Mouse (Mus musculus): ENCODE data around the gene Rpl6. TPM values are rescaled to one million over a fixed set of nuclear protein-coding genes. Genes with fewer than 3 reads are reported as not detected.

Rpl6 gene
- polyA plus RNA-seq, 2 experiments from 2014 or later = 1,708 to 1,898 TPM

DNA sequence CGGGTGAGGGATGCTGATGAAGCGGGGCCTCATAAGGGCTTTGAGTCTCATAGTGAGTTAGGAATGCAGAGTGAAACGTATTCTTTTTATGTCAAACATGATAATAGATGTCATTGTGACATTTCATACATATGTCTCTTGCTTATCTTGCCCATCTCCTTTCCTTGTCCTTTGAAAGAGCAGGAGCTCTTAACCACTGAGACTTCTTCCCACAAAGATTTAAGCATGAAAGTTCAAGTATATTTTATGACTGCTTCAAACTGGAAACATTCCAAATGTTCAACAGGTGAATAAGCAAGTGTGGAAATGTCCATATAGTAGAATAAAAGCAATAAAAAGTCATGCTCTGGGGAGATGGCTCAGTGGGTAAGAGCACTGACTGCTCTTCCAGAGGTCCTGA lies 22.1 kb downstream of the Rpl6 start:
- no peak for ATAC-seq

DNA sequence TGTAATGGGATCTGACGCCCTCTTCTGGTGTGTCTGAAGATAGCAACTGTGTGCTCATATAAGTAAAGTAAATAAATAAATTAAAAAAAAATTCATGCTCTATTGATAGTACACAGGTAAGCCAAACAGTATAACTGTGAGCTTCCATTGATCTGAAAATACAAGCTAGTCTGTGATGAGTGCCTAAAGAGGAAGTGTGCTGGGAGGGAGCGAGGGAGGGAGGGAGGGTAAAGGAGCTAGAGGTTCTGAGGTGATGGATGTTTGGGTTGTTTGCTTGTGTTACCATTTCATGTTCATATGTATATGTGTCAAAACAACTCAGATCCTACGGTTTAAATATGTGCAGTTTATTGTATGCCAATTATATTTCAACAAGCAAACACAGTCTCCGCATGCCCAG lies 22.6 kb downstream of the Rpl6 start:
- peak; percentile 48 for ATAC-seq

DNA sequence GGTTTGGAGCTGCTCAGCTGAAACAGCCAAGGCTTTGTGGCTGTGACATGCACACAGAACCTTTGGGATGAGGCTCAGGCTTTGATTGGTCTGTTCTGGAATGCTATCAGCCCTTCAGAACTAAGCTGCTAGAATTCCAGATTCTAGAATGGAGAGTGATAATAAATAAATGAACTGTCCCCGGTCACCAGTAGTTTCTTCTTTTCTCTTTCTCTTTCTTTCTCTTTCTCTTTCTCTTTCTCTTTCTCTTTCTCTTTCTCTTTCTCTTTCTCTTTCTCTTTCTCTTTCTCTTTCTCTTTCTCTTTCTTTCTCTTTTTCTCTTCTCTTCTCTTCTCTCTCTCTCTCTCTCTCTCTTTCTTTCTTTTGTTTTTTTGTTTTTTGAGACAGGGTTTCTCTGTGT lies 23.0 kb downstream of the Rpl6 start:
- ATAC-seq = peak; percentile 51

DNA sequence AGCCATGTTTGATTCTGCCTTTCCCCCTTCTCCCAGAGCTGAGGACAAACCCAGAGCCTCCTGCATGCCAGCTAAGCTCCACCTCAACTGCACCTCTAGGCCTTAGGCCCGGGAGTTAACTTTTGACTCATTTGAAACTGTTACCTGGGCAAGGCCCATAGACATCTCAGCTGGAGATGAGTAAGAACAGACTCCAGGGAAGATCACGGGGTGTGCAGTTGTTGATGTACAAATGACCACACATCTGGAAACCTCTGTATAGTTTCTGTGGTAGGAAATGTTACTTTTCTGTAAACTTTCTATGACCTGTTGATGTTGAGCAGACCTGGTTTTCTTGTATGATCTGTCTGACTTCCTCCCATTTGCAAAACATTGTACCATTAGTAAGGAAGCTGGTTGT lies 24.9 kb downstream of the Rpl6 start:
- ATAC-seq = peak; percentile 27

DNA sequence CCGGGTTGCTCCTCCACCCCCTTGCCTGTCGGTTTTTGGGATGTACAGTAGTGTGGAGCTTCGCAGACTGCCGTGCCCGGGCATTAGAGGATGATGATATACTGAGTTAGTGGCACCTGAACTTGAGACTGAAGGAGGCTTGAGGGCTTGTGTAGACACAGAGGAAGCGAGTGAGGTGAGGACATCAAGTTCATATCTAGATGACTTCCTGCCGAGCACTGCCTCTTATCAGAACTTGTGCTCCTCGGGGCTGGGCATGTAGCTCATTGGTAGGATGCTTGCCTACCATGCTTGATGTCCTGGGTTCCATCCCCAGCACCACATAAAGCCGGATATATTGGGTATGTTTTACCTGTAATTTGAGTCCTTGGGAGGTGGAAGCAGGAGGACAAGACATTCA lies 26.5 kb downstream of the Rpl6 start:
- peak; percentile 41 for ATAC-seq

DNA sequence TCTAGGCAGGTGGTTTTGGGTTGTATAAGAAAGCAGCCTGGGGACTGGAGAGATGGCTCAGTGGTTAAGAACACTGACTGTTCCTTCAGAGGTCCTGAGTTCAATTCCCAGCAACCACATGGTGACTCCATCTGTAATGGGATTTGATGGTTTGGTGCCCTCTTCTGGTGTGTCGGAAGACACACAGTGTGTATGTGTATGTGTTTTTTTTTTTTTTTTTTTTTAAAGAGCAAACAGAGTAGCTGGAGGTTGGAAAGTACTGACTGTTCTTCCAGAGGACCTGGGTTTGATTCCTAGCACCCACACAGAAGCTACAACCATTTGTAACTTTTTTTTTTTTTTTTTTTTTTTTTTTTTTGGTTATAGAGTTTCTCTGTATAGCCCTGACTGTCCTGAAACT lies 28.5 kb downstream of the Rpl6 start:
- ATAC-seq = no peak

DNA sequence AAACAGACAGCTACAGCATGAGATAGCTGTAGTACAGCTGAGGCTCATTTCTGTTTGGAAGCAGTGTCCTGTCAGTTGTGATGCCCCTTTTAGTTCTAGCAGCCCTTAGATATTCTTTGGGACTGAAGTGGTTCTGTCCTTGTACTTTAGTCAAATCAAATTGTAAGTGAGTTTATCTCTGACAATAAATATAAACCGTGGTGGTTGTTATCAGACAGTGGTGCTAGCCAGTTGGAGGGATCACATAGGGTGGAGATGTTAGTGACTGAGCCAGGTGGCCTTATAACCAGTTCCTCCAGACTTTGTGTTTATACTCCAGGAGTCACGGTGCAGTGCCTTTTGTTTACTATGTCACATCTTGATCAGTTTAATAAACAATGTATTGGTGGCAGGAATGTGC lies 29.4 kb downstream of the Rpl6 start:
- ATAC-seq = no peak

DNA sequence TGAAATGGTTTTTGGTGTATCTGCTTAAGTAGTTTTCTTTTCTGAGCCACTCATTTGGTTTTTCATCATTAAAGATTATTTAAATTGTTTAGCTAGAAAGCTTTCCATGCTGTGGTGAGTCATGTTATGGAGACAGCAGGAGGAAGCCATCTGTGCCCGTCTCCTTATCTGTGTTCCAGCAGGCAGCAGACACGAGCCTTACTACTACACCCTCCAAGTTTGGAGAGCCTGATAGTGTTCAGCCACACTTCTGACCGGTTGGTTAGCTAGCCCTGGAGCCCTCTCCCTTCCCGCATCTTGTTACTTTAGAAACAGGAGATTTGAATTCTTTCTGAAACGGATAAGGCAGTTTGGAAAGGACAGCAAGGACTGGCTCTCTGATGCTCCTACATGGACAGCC lies 31.9 kb downstream of the Rpl6 start:
- no peak for ATAC-seq

DNA sequence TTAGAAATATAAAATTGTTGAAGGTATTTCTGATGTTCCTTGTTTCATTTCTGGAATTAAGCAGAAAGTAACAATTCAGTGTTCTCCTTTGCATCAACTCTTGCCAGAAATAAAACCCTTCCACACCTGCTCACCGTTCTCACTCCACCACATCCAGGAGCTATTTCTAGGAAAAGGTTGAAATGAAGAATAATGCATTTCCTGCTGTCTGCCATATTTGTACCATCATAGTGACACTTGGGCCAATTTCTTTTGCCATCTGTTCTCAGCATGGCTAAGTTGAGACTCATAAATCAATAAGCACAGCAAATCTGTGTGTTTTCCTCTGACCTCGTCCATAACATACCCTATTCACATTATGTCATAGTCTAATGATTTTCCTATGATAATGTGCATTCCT lies 33.9 kb downstream of the Rpl6 start:
- ATAC-seq = no peak

DNA sequence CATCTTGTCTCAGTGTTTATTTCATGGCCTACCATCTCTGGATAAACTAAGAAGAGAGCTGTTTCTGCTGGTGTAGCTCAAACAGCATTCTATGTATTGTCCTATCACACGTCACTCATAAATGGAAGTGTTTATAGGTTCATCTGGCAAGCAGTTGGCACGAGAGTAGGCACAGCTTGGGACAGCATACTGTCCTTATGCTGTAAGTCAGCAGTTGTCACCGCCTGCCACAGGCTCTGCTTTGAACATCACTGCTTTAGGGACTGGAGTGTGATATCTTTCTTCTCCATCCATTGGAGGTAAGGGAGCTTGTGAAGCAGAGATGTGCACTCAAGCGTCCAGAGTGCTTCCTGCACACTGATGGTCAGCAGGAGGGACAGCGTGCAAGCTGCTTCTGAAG lies 35.6 kb downstream of the Rpl6 start:
- ATAC-seq = no peak

DNA sequence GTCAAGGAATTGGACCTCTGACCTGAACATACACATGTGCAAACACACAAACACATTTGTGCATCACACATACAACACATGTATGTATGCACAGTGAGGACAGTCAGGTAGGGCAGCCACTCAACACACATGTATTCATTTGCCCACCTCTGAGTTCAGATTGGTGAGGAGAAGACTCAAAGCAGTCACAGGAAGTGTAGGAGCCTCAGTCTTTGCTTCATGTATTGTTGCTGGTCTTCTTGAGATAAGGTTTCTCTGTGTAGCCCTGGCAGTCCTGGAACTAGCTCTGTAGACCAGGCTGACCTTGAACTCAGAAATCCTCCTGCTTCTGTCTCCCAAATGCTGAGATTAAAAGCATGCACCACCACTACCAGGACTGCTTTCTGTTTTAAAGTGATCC lies 36.9 kb downstream of the Rpl6 start:
- ATAC-seq = no peak

DNA sequence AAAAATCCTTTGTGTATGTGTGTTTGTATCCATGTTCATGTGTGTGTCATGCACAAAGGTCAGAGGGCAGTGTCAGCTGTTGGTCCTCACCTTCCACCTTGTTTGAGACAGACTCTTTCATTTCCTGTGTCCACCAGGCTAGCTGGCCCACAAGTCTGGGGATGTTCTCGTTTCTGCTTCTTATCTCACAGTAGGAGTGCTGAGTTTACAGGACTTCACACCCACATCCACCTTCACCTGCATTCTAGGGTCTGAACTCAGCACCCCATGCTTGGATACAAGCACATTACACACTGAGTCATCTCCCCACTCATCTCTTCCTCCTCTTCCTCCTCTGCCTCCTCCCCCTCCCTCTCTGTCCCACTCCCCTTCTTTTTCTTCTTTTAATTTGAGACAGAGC lies 38.0 kb downstream of the Rpl6 start:
- no peak for ATAC-seq

DNA sequence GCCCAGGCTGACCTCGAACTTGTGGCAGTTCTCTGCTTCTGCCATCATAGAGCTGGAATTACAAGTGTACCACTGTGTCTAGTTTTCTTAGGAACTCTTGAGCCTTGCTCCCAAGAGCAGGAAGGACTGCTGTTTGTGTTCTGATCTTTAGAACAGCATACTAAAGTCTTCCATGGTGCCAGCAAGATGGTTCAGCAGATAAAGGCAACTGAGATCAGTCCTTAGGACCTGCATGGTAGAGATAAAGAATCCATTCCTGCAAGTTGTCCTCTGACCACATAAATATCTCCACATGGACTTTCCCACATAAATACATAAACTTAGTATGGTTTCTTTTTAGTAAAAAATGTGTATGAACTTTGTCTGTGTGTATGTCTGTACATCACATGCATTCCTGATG lies 38.4 kb downstream of the Rpl6 start:
- ATAC-seq = no peak

DNA sequence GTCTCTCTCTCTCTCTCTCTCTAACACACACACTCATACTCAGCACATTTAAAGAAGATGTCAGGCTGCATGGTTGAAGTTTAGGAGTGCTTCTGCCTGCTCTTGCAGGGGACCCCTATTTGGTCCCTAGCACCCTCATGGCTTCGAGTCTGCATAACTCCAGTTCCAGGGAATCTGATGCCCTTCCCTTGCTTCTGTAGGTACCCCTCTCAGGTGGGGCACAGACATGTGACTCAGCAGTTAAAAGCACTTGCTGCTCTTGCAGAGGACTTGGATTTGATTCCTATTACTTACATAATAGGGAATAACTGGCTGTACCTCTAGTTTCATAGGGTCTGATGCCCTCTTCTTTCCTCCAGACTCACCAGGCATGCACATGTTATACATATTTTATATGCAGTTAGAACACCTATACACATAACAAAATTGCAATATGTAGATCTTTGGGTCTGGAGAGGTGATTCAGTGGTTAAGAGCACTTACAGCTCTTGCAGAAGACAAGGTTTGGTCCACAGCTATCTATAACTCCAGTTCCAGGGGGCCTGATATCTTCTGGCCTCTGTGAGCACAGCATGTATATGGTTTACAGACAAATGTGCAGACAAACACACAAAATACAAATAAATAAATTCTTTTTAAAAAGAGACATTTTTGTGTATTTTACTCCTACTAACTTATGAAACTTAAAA lies 39.5 kb downstream of the Rpl6 start:
- no peak for ATAC-seq

DNA sequence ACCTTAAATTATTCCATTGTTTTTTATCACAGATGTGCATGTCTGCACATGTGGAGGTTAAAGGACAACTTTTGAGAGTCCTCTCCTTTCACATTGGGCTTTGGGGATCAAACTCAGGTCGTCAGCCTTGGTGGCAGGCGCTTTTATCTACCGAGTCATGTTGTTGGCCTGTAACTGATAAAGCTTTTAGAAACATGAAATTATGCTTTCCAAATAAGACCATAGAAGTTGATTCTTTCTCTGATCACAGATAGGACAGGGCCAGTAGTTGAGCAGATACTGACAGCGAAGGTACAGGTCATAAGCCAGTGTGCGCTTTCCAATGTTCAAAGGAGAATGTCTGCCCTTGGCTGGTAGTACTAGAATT lies 40.1 kb downstream of the Rpl6 start:
- ATAC-seq = no peak

DNA sequence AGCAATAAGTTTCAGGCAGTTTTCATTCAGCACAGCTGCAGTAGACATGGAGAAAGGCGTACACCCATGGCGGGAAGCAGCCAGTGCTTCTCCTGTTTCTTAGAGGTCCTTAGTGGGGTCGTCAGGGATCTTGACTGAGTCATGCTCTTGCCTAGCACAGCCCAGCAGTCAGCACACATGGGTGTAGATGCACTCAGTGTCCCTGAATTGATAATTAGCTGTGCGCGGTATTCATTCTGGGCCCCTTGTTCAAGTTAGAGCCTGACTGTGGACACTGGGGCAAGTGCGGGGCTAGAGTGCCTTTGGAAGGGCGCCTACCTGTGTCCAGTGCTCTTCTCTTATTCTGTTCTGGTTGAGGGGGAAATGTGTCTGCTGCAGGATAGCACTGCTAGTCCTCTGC lies 40.9 kb downstream of the Rpl6 start:
- ATAC-seq = no peak

DNA sequence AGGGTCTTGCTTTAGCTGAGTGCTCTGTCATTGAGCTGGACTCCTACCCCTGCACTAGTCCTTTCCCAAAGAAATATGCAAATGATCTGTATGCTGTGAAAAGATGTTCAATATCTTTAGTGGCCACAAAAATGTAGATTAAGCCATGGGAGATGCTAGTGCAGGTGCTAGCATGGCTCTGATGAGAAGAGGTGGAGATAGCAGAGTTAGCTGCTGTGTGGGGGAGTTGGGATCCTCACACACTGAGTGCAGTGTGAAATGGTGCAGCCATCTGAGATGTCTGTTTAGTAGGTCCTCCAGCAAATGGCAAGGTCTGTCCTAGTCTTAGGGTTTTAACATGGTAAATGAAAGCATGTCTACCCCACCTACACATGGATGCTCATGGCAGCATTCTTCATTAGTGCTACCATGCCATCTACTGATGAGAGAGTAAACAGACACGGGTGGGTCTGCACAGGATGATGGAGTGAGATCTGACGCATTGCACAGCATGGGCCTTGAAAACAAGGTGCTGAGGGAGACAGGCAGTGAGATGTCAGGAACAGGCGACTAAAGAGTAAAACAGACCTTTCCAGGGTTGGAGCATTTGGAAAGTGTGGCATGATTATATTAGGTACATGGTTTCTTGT lies 44.6 kb downstream of the Rpl6 start:
- no peak for ATAC-seq

DNA sequence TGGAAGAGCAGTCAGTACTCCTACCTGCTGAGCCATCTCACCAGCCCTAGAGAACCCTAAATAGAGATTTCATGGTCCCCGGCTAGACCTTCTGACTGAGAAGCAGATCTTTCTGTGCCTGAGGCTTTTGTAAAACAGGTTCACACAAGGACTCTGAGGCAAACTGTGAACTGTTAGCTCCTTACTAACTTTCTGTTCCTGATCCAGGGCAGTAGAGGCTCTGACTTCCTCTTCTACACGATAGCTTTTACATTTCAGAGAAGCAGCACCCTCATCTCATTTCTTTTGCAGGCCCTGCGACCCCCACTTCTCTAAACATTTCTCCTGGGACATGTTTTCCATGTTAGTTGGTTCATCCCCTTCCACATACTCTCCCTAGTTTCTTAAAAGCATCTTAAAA lies 45.4 kb downstream of the Rpl6 start:
- ATAC-seq = no peak

DNA sequence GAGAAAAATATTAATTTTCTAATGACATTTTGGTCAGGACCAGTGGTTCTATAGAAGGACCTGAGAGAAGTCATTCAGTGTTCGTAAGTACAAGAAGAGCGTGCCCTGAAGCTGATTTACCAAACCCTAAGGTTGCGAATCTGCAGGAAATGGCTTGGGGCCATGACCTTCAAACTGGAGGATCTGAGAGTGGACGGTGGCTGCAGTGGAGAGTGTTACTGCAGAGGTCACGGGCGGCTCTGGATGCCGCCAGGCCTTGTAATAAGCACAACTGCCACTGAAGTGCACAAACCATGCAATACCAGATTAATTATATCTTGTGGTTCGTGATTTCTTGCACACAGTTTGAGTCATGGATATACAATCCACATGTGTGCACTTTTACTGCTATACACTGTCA lies 47.5 kb downstream of the Rpl6 start:
- ATAC-seq = no peak

DNA sequence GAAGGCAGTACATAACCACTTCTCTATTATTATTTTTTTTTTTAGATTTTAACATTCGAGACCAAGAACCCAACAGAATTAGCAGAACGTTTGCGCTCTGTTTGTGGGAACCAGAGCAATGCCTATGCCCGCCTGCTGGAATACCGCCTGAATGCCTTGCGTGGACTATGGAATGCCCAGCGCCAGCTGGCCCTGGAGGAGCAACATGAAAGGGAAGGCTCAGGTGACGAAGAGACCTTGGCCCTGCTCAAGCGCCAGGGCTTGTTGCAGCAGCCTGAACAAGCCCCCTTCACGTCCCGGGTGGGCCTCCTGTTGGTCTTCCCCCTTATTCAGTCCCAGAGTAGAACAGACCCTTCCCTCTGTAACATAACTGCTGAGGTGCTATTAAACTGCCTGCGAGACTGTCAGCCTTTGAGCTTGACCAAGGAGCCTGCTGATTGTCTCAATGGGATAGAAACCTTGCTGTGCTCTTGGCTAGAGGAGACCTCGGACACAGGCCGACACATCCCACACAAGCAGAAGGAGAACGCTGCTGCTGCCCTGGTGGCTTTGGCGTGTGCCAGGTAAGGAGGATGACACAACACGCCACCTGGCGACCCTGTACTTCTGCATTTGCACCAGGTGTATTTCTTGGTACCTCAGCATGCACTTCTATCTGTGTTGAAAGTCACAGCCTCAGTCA lies 49.7 kb downstream of the Rpl6 start:
- ATAC-seq = no peak

DNA sequence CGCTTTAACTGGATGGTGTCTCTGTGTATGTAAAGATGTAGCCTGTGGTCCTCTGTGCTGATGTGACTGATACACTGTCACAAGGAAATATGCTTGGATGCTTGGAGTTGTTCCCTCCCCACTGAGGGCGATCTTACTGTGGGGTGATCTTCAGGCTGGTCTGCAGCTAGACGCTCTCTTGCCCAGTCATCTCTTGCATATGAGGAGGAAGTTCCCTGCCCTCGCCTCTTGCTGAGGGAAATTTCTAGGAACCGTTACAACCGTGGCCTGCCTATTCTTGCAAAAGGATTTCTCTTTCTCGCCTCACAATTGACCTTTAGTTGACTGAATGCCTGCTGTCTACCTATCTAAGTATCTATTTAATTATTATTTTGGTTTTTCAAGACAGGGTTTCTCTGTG lies 50.7 kb downstream of the Rpl6 start:
- no peak for ATAC-seq
